Mouse (Mus musculus): Measurements from ENCODE around the gene Lamb2.
A peak's percentile ranks its signal among the peaks of the same experiment; 100 is the strongest.

Lamb2 gene

GRCm38 (mm10) chr9:108493246-108493645 is 13.7 kb downstream of the Lamb2 start:
- DNase-seq, result no peak

- no peak for DNase-seq
Measured at GRCm38 (mm10) chr9:108494146-108494825, 14.8 kb downstream of the Lamb2 start.

- DNase-seq, result no peak
Measured at GRCm38 (mm10) chr9:108494905-108495304, 15.4 kb downstream of the Lamb2 start.

- no peak for DNase-seq
Measured at GRCm38 (mm10) chr9:108499231-108499630, 19.7 kb downstream of the Lamb2 start.

GRCm38 (mm10) chr9:108499943-108500342 is 20.4 kb downstream of the Lamb2 start:
- DNase-seq, result no peak

GRCm38 (mm10) chr9:108506901-108507300 is 27.4 kb downstream of the Lamb2 start:
- DNase-seq, result no peak

GRCm38 (mm10) chr9:108507619-108508434 is 28.3 kb downstream of the Lamb2 start, which contains the start of gene Qars:
TSS of gene Qars (plus strand) at chr9:108507706.
- DNase-seq, result peak; percentile 96 to 98

GRCm38 (mm10) chr9:108508776-108509175 is 29.2 kb downstream of the Lamb2 start:
- no peak for DNase-seq

- peak; percentile 95 to 97 for DNase-seq
Measured at GRCm38 (mm10) chr9:108516380-108517251, 37.1 kb downstream of the Lamb2 start, which contains the start of gene Qrich1. TSS of gene Qrich1 (plus strand) at chr9:108516806.

GRCm38 (mm10) chr9:108517253-108517930 is 37.9 kb downstream of the Lamb2 start:
- peak; percentile 91 to 94 for DNase-seq

- peak; percentile 58 to 67 for DNase-seq
Measured at GRCm38 (mm10) chr9:108517931-108518332, 38.4 kb downstream of the Lamb2 start.

- no peak for DNase-seq
Measured at GRCm38 (mm10) chr9:108521604-108522003, 42.1 kb downstream of the Lamb2 start.

GRCm38 (mm10) chr9:108523341-108523740 is 43.8 kb downstream of the Lamb2 start:
- DNase-seq, result no peak

GRCm38 (mm10) chr9:108525400-108525799 is 45.9 kb downstream of the Lamb2 start:
- no peak for DNase-seq

- no peak for DNase-seq
Measured at GRCm38 (mm10) chr9:108530954-108531353, 51.4 kb downstream of the Lamb2 start.

GRCm38 (mm10) chr9:108531496-108531895 is 52.0 kb downstream of the Lamb2 start:
- no peak for DNase-seq

All from kidney, postnatal 4 days (tissue).